Mouse (Mus musculus): Measurements from ENCODE around the gene Zswim3.

DNA sequence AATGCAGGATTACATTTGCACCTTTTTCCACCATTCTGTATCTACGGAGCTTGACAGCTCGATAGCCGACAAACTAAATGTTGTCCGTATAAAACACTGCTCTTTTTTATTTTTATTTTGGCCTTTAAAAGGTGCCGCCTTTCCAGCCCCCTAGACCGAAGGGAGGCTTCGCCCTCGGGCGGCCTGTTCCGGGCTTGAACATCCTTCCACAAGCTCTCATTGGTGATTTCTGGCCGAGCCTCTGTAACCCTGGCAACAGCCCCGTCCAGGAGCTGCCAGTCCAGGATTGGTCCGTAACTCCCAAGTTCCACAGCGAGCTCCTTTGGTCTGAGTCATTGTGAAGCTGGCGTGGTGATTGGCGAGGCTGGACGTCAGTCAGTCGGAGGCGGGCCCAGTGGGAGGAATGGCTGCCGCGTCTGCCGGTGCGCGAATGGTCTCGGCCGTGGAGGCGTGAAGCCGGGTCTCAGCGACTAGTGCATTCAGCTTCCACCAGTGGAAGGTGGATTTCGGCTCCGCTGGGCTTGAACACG is 17.8 kb downstream of the Zswim3 start, which contains the start of gene Zswim1:
- TF ChIP-seq CTCF (IDR thresholded peaks at IDR 0.05; ENCODE audit: borderline replicate concordance, insufficient read depth, low read depth, low read length) (no peak), POLR2A (IDR thresholded peaks at IDR 0.05; ENCODE audit: borderline replicate concordance, insufficient read depth, low read length) (peak; percentile 94)

All from cerebellum, adult 2 months (tissue).